Mouse (Mus musculus) myocyte (in vitro differentiated cells): ENCODE measurements around the gene Atp8a1.

Source experiments
- E2F4 ChIP-seq: IDR thresholded peaks from one replicate; pipeline ENCODE4 v1.6.1; 2011; ENCODE audit warnings: mild to moderate bottlenecking, control low read depth, moderate library complexity; ENCODE audit not compliant: insufficient read depth
- MAX ChIP-seq: IDR thresholded peaks from one replicate; pipeline ENCODE4 v1.6.1; 2011; ENCODE audit warnings: low read depth, mild to moderate bottlenecking, control low read depth
- MYOD1 ChIP-seq, 3 experiments: IDR thresholded peaks; one replicate each; pipeline ENCODE4 v1.6.1; 2011; ENCODE audit warnings: control low read depth in 2 of 3, low read depth in 2 of 3, mild to moderate bottlenecking in 2 of 3, moderate library complexity in 1 of 3; ENCODE audit not compliant: insufficient read length in 2 of 3, control insufficient read depth in 1 of 3
- MYOG ChIP-seq, 3 experiments: IDR thresholded peaks; one replicate each; pipeline ENCODE4 v1.6.1; 2011; ENCODE audit warnings: control low read depth in 2 of 3, low read depth in 2 of 3, mild to moderate bottlenecking in 2 of 3; ENCODE audit not compliant: insufficient read length in 2 of 3, control insufficient read depth in 1 of 3, insufficient read depth in 1 of 3
- POLR2A ChIP-seq: IDR thresholded peaks from one replicate; pipeline ENCODE4 v1.6.1; 2011; ENCODE audit warnings: low read depth, mild to moderate bottlenecking, control low read depth, moderate library complexity; ENCODE audit not compliant: insufficient read length
- POLR2AphosphoS2 ChIP-seq: IDR thresholded peaks from one replicate; pipeline ENCODE4 v1.6.1; 2011; ENCODE audit warnings: low read depth, control low read depth; ENCODE audit not compliant: insufficient read length
- USF1 ChIP-seq: IDR thresholded peaks from one replicate; pipeline ENCODE4 v1.6.1; 2011; ENCODE audit warnings: low read depth, mild to moderate bottlenecking, control low read depth, moderate library complexity

DNA sequence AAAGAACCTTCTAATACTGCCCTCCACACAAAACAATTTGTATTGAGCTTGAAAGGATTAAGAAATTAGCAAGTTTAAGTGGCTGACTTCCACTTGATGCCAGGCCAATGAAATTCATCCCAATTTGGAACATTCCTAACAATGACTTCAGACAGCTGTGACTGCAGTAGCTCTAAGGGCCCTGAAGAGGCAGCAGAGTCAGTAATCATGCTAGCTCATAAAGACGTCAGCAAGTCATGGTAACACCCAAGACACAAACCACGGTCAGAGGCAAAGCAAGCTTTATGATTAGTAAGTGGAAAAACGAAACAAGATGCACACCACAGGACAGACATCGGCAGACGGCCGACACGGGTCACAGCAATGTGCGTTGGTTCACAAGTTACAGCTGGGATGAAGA is 69.2 kb downstream of the Atp8a1 start:
- TF ChIP-seq MAX (no peak), MYOG (IDR thresholded peaks at IDR 0.05; ENCODE audit: control insufficient read depth in 1 of 3, insufficient read depth in 1 of 3, insufficient read length in 2 of 3, low read depth in 2 of 3) (no peak), POLR2A (no peak), E2F4 (no peak), USF1 (no peak), POLR2AphosphoS2 (no peak), MYOD1 (IDR thresholded peaks at IDR 0.05; ENCODE audit: control insufficient read depth in 1 of 3, insufficient read length in 2 of 3, low read depth in 2 of 3) (no peak)
